Mouse (Mus musculus) gastrocnemius, postnatal 36 days (tissue): Measurements from ENCODE around the gene Arpp21. TPM values are rescaled to one million over a fixed set of nuclear protein-coding genes. Genes with fewer than 3 reads are reported as not detected.

ENCODE experiments used
- DNase-seq, 2 experiments: peaks; one replicate each; pipeline ENCODE4 v3.0.0; 2022
- intact Hi-C: fragments of 180-260 bp; cut with DNase I; formaldehyde crosslinking; loops from one replicate; pipeline ENCODE4 v1.15.1; 2025
- total RNA-seq, 2 experiments: library from RNA; stranded (reverse); gene quantifications; 2 replicates each; pipeline ENCODE4 v1.2.3; 2021

Arpp21 gene
- total RNA-seq, 2 experiments from 2014 or later = 11.6 to 24.5 TPM

DNA sequence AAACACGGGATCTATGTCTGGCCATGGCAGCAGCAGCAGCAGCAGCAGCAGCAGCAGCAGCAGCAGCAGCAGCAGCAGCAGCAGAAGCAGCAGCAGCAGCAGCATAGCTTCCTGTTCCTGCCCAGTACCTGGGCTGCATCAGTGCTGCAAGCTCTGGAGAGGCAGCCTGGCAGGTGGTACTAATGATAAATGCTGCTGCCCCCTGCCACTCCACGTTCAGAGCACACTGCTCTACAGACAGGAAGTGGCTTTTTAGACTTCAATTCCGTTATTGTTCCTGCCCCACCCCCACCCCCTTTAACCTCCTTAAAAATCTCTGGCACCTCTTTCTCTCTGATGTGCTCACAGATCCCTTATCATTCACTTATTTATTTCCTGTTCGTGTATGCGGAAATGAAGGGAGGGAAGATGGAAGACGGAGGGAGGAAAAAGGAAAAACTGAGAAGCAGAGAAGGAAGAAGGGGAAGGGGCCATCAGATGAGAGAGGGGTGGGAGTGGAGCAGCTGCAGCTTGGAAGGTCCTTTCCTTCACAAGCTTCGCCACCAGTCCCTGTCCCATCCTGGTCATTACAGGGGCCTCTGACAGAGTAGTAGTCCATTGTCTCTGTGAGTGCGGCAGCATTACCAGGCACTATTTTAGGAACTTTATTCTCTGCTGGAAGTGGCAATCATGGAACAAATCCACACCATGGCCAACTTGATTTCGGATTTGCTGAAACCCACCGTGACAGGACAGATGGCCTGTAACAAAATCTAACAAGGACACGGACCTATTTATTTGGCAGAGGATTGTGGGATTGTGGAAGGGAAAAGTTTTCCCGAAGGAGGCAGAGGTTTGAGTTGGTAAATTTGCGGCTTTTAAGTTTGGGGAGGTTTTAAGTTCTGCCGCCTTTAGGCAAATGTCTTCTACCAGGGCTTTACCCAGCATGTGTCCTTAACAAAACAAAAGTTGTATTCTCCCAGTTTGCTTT, 49.1 kb downstream of the Arpp21 start:
- no peak for DNase-seq
- intact Hi-C loops = no loop called here

DNA sequence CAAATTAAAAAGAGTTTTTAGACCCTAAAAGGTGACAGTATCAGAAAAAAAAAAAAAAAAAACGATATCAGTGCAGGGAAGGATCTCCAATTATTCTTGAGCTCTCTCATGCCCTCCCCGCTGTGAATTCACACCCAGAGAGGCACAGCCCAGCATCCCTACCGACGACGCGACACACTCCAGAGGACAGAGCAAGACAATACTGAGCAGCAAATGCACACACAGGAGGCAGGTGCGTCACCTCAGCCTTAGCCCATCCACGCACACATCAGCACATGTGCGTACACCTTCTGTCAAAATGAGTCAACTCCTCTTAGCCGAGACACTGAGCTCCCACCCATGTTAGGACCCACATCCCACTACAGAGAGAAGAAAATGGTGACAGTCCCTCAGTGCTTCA, 50.0 kb downstream of the Arpp21 start:
- intact Hi-C loops = no loop called here

DNA sequence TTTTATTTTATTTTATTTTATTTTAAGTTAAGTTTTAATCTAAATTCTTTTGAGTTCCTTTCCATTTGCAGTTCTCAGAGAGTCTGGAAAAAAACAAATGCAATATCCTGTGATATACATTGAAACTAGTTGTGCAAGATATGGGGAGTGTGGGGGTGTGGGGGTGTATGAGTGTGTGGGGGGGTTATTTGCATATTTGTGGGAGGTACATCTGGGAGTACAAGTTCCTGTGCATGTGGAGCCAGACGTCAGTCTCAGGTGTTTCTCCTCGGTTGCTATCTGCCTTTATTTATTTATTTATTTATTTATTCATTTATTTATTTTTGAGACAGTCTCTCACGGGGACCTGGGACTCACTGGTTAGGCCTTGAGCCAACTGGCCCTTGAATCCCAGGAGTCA, 53.0 kb downstream of the Arpp21 start:
- intact Hi-C loops = no loop called here
- DNase-seq = no peak

More for the DNA sequence above, 50.0 kb downstream of the Arpp21 start:
- no peak for DNase-seq

DNA sequence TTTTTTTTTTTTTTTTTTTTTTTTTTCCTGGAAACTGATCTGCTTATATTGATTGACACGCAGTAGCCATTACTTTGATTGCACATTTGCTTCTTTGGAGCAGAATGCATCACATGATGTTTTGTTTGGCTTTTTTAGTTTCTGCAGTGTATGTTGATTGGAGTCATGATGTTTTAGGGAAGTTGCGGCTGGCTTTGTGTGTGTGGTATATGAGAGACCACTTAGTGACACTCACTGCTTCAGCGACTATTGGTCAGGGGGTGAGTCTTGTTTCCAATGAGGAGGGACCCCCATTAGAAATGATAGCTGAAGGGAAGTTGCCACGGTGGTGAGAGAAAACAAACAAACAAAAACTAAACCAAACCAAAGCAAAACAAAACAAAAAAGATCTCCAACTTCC, 55.7 kb downstream of the Arpp21 start:
- intact Hi-C loops = no loop called here

DNA sequence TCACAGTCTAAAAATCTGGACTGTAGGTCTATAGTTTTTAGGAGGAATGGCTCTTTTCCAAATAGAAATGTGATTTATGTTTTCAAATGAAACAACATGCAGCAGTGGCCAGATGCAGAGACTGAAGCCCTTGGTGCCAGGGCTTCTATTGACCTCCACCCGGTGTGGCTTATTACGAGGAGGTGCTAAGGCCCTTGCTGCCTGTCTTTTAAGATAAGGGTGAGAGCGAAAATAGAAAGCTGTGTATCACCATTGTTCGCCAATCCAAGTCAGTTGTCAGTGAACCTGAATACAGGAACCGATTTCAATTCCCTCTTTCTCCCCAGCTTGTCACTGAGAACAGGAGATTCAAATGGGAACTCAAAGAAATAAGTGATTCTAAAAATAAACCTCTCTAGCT, 57.3 kb downstream of the Arpp21 start:
- DNase-seq = no peak
- intact Hi-C loops = no loop called here

More for the DNA sequence above, 55.7 kb downstream of the Arpp21 start:
- DNase-seq = no peak

DNA sequence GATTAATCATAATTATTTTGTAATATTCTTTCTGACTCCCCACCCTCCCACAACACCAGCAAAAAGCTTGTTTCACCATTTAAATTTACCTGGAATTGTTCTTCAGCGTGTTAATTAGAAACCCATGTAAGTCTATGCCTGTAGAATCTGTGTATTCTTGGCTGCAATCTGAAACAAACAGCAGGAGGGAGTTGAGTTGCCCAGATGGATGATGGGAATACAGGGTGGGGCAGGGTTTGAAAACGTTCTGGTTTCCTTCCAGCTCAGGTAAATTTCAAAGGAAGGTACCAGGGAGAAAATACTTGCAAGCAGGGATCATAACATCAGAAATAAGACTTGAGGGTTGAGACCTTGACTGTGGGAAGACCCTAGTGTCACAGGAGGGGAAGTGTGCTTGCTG, 58.2 kb downstream of the Arpp21 start:
- DNase-seq = no peak
- intact Hi-C loops = no loop called here

DNA sequence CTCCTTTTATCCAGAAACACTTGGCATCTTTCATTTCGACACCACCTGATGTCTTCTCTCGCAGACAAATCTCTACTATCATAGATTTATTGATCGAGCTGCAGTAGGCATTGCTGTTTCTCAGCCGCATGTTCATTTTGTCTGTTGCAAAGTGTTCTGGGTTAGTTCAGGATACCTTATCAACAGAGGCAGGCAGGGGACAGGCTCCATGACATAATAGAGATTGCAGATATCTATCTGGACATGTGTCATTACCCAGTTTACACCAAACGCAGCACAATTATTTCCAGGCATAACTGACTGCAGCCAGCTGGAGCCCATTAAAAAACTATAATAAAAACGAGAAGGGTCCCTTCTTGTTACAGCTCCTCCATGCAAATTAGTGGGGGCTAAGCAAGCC, 59.4 kb downstream of the Arpp21 start:
- DNase-seq = no peak
- intact Hi-C loops = no loop called here

DNA sequence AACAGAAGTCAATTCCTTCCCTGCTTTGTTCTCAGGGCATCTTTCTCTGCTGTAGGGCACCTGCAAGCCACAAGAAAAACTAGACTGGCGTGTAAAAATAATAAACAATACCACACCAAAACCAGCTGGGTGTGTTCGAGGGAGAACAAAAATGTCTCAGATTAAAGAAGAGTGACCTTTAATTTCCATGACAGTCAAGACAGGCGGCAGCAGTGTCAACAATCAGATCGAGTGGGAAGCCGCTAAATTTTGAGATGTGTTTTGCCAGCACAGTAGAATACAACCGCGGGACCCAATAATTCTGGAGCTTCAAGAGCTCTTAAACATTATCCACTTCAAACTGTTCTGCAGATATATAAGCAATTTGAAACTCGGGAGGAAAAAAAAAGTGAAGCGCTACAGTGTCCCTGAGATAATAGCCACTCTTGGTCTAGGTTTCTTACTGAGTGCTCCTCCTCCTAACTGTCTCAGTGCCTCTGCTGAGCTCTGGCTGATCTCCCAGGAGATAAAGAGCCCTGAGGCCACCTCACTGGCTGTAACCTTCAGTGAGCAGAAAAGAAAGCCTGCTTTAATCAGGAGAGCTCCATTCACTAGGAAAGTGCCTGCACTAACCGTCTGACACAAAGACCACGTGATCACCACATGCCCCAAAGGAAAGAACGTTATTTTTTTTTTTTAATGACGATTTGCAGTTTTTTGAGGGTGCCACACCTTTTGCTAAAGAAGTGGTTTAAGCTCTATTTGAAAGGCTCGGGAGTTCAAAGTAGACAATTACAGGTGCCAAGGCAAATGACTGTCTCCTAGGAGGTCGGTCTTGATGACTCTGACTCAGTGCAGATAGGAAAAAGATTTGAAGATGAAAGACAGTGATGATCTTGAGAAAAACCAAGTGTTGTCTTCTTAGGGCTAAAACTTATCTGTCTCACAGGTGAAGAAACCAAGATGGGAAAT, 61.1 kb downstream of the Arpp21 start:
- intact Hi-C loops = no loop called here
- no peak for DNase-seq

DNA sequence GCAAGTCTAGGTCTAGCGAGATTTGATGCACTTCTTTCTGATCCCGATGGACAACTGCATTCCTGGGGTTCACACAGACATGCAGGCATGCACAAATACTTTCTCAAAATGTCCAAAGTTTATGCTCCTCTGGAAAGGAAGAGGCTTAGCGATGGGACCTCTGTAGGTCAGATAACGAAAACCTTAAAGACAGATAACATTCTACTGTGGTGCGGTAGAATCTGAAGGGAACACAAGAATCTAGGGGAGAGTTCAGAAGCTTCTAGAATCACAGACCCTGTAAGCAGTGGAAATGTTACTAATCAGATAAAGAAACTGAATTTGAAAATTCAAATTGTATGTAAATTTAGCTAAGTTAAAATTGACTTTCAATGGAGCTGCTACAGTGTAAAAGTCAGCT, 62.0 kb downstream of the Arpp21 start:
- intact Hi-C loops = no loop called here

DNA sequence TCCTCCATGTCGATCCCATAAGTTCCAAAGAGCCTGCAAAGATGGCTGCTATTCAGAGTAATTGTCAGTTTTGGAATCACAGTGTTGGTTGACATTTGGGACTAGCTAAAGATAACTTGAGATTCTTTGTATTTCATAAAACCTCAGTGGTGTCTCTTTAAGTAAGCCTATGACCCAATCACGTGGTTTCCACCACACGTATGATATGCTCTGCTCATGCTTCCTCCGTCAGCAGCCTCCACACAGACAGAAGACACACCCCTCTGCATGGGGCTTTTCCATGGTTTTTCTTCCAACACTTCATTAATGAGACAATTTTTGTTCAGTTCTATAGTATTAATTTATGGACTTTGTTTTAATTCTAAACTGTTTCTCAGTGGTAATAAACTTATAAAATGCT, 71.1 kb downstream of the Arpp21 start:
- intact Hi-C loops = no loop called here
- no peak for DNase-seq

More for the DNA sequence above, 62.0 kb downstream of the Arpp21 start:
- no peak for DNase-seq

DNA sequence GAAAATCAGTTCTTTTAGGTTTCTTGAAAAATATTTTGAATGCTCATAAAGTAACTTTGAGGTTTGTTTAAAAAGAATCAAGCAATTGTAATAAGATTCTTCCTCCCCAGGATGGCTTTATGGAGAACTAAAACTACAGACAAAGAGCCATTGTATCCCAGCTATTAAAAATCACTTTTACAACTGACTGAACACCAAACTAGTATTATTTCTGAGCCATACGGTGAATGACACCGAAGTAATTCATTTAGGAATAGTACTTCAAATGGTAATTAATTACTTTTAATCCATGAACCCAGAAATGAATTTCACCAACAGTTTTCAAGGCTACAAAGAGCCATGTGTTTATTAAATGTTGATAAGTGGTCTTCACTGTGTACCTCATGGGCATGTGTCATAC, 74.8 kb downstream of the Arpp21 start:
- intact Hi-C loops = no loop called here
- no peak for DNase-seq

DNA sequence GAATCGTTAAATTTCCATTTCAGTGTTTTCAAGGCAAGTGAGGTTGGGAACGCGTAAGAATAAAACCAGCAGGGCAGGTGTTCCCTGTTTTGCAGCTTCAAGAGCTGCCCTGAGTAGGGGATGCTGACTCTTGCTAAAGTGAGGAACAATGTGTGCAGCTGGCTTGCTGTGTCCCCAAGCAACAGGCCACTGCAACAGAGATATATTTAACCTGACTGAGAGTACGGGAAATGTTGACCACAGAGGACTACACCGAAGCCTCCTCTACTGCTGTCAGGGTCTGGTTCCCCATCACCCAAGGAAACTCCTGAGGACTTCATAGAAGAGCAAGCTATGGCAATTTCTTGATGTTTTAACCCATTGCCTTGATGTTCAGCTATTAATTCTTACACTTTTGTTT, 81.8 kb downstream of the Arpp21 start:
- no peak for DNase-seq
- intact Hi-C loops = no loop called here

DNA sequence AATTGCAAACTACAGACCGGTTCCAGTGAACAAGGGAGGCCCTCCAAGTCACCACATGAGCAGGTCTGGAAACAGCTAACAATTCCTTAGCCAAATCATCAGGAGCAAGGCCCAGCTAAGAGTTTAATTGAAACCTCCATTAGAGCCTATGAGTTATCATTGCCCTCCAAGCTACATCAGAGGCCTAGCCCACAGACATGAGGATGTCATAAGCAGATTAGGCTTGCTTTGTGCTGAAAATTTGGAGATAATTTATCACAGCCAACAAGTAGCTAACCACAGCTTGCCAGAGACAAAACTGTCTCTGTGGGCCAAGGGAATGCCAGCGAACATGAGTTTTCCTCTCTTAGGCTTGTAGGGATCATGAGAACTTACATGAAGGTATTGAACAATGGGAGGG, 83.0 kb downstream of the Arpp21 start:
- intact Hi-C loops = no loop called here
- no peak for DNase-seq

DNA sequence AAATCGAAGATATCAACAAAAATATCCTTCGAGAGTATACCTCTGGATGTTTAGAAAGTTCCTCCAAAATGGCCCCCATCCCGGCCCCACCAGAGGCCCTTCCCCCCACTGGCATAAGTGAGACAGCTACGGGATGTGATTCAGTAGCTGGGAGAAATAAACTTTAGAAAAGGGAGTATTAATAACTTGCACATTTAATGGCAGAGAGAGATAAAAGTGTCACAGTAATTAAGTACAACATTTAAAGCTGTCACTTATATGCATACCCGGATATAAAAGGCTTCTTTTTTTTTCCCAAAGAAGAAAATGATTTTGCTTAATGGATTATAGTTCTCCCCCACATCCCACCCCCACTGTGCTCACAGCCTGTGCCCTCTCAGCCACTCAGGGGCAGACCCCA, 84.6 kb downstream of the Arpp21 start:
- intact Hi-C loops = no loop called here
- no peak for DNase-seq

DNA sequence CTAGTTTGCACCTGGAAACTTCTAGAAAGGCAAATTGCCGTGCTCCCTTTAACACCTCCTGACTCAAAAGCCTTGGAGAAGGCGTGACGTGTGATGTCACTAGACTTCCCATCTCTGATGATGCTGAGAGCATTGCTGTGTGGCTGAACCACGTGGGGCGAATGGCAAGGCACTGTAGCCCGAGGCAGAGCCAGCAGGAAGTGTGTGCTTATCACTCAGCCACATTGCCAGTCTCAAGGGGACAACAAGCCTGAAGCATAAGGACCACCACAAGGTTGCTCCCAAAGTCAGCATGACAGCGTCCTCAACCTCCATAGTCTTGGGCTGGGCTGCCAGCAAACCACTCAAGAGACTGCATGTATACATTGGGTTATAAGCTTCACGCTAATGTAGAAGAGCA, 95.1 kb downstream of the Arpp21 start:
- intact Hi-C loops = no loop called here

DNA sequence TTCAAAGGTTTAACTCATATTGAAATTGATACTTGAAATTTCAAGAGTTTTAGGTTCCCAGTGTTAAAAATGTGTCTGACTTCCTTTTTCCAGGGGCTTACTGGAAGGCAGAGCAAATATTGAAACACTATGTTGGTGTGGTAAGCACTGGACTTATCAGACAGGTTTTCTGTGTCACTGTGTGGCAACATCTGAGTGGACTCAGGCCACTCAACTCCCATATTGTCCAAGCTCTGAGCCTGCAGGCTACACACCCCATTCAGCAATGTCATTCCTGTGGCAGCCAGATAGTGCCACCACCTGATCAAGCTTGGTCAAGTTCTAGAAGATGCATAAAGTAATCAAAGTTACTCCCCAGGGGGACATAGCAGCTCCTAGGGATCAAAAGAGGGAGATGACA, 97.9 kb downstream of the Arpp21 start:
- no peak for DNase-seq
- intact Hi-C loops = no loop called here

More for the DNA sequence above, 95.1 kb downstream of the Arpp21 start:
- DNase-seq = no peak

DNA sequence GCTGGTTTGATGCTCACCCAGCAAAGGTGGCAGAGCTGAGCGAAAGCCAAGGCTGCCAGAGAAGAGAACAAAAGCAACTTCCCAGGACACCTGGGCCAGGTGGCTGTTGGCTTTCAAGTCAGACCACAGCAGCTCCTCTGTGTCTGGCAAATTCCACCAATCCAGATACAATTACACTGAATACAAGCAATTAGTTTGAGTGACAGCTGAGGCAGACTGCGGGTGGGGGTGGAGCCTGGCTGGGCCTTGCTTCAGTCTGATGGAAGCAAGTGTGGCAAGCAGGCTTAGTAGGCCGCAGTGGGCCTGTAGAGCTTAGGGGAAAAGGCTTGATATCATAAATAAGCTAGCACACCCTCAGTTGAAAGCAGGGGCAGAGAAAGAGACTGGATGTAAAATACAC, 104.9 kb downstream of the Arpp21 start:
- DNase-seq = no peak
- intact Hi-C loops = no loop called here

DNA sequence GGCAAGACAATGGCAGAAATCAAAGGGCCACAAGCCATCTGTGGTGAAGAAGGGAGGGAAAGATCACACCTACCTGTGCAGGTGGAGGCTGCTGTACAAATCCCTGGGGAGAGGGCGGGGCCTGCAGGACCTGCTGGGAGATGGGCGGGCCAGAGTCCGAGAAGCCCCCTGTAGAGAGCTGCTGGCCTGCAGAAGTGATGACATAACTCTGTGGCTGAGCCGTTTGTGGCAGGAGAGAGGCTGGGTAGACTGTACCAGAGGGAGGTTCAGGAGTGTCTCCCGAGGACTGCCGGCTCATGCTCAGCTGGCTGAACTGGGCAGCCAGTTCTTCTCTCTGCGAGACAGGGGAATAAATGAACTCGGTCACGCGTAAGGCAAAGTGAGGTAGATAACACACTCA, 111.1 kb downstream of the Arpp21 start:
- intact Hi-C loops = no loop called here
- no peak for DNase-seq

DNA sequence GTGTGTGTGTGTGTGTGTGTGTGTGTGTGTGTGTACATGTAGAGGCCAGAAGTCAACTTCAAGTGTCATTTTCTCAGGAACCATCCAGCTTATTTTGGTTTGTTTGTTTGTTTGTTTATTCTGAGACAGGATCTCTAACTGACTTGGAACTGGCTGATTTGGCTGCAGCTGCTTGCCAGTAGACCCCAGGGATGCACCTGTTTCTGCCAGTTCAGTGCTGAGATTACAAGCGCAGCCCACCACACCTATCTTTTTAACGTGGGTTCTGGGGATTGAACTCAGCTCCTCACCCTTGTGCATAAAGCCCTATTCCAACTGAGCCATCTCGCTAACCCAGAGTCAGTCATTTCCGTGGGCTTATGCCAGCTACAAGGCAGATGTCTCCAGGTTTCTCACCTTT, 111.6 kb downstream of the Arpp21 start:
- intact Hi-C loops = no loop called here
- no peak for DNase-seq

DNA sequence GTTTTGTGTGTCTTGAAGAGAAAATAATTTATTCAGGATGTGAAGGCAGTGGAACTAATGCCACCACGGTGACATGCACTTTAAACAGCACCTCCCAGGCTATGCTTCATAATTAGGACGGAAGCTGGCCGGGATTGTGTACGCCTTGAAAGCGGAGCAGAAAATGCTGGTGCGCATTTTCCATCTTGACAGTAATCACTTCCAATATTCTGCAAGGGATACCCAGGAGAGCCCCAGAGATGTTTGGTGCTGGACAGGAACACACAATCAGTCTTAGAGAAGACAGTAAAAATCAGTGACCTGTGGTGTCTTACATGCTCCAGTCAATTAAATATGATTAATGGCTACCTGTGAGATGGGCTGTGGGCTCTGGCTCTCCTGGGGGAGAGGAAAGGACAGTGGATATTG, 112.3 kb downstream of the Arpp21 start:
- DNase-seq = no peak
- intact Hi-C loops = no loop called here

DNA sequence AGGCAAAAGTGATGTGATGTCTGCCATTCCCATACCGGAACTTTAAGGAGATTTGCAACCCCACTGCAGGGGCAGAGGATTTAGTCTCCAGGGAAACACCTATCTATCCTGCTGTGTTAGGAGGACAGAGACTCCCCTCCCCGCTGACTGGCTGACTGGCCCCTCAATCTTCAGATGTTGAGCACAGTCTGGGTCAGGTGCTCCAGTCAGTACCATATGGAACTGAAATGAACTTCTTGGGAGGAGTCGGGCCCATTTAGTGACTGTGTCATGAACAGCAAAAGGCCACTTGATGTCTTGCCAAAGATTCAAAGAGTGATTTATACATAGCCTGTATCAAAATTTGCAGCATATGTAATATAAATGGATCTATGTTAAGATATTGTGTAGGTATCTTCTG, 116.2 kb downstream of the Arpp21 start:
- intact Hi-C loops = no loop called here
- DNase-seq = no peak

DNA sequence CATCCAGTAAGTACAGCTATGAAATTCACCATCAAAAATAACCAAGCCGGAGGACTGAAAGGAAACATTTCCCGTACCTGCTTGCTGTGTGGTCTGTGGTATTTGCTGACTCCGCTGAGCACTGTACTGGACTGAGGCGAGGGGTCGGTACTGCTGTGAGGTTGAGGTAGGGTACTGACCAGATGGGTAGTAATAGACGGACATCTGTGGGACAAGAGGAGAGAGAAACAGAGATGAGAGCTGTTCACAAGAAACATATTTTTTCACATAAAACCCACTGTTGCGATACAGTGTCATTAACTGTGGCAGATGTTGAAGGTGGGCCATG, 116.7 kb downstream of the Arpp21 start:
- no peak for DNase-seq
- intact Hi-C loops = no loop called here
